Mouse (Mus musculus) fat pad, adult 2 months (tissue): ENCODE data around the gene Ide.
"Not testable (repeated sequence)": the region's sequence is repeated elsewhere in the genome, so short reads cannot be mapped to it uniquely, and the experiment has no call there.

Experiments used
- DNase-seq: peaks from one replicate; pipeline ENCODE4 v3.0.0-alpha.2; 2011; ENCODE audit warnings: low read depth, low spot score; ENCODE audit errors: extremely low read depth

The Ide gene

DNA sequence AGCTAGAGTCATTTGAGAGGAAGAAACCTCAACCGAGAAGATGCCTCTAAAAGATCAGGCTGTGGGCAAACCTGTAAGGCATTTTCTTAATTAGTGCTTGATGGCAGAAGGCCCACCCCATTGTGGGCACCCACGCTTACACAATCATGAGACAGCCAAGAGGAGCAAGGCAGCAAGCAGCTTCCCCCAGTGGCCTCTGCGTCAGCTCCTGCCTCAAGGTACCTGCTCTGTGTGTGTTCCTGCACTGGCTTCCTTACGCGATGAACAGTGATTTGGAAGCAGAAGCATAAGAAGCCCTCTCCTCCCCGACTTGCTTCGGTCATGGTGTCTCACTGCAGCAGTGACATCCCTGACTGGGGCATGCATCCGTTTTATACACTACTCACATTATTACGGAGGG lies 62.1 kb downstream of the Ide start:
- DNase-seq = no peak

DNA sequence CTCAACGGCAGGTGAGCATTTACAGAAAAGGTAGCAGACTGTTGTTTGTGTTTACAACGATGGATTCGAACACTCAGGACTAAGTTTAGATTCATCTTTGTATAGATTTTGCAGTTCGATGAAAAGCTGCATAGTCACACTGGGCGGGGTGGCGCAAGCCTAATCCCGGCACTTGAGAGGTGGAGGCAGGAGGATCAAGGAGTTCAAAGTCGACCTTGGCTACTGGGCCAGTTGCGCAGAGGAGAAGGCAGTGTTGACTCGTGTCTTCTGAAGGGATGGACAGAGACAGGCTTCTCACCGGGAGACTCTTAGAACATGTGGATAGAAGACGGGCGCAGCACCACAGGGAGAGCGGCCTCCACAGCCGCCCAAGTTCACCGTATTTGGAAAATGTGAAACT lies 68.5 kb downstream of the Ide start:
- DNase-seq = no peak

- no peak for DNase-seq
Measured at GRCm38 (mm10) chr19:37265333-37266103, 72.1 kb downstream of the Ide start.

DNA sequence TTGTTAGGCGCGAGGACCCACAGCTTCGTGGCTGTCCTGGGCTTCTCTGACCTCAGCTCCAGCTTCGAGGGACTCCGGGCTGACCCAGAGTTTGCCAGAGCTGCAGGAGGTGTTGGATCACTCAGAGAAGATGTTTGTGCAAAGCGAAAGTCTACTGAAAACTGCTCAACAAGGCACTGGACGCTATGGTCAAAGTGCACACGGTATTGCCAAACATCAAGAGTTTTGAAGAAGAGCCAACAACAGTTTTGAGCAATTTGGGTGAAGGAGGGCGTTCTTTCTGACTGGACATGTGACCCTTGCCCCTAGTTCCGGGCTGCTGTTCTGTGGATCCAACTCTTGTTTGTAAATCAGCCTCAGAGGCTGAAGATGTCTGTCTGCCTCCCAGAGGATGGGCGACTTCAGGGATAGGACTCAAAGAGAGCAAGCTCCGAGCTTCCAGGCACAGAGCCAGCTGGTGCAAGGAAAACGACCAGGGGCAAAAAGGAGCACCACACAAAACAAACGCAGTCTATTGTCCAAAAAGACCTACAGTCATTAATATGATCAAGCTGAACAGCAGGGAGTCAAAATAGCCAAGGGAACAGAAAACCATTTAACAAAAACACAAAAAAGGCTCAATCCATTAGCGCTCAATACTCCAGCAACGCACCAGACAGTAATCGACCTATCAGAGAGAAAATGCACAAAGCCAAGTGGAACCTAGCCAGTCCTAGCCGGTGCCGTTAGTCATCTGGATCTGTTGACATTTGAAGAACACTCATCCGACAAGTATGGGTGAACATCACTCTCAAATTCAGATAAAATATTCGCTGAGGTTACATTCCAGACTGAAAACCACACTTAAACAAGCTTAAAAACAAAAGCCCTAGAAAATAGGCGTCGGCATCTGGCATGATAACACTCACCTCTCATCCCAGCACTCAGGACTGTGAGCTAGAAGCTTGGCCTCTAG lies 73.4 kb downstream of the Ide start:
- DNase-seq = no peak

DNA sequence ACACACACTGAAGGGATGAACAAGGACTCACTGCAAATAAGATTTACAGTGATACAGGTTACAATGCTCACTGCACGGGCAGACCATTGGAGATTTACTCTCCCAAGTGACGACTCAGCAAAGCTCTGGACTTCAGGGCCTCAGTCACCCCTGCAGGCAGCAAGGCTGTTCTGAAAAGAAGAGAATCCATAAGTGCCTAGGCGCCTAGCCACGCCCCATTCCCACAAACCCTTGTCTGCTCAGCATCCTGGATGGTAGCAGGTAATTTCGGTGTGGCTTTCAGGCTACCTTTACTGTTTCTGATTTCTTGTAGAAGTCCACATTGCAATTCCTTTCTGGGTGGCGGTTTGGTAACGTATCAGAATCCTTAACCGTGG lies 74.1 kb downstream of the Ide start:
- DNase-seq = no peak

- no peak for DNase-seq
Measured at GRCm38 (mm10) chr19:37262389-37262788, 75.3 kb downstream of the Ide start.

GRCm38 (mm10) chr19:37255321-37255720 lies 82.3 kb downstream of the Ide start:
- DNase-seq = no peak

DNA sequence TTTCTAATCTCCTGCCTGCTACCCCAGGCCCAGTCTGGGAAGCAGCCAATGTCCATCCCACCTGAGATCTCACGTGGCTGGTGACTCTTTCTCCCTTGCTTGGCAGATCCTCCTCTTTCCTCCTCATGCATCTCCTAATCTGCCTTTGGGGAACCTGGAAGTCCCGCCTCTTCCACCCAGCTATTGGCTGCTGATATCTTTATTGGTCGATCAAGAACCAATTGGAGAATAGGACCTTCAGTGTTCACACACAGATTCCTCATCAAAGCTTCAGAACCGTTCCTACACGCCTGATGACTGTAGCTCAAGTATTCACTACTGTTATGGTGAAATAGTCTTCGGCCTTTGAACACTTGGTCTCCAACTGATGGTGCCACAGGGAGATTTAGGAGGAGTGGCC lies 85.5 kb downstream of the Ide start:
- no peak for DNase-seq

GRCm38 (mm10) chr19:37248199-37248598 lies 89.5 kb downstream of the Ide start:
- no peak for DNase-seq

GRCm38 (mm10) chr19:37246859-37247258 lies 90.8 kb downstream of the Ide start:
- no peak for DNase-seq

DNA sequence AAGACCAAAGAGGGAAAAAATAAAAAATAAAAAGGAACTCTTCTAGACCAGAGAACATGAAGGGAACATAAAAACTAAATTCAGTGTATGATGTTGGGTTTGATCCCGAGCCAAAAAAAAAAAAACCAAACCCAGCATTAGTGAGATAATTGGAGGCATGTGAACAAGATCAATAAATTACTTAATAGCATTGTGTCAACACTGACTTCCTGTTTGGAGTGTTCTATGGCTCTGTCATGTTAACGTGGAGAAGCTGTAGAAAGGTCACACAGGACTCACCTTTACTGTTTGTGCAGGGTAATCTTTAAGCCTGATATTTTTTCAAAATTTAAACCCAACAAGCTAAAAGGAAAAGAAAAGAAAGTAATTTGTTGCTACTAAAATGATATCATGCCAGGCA lies 94.9 kb downstream of the Ide start:
- no peak for DNase-seq

- DNase-seq = no peak
Measured at GRCm38 (mm10) chr19:37241201-37241600, 96.5 kb downstream of the Ide start.

DNA sequence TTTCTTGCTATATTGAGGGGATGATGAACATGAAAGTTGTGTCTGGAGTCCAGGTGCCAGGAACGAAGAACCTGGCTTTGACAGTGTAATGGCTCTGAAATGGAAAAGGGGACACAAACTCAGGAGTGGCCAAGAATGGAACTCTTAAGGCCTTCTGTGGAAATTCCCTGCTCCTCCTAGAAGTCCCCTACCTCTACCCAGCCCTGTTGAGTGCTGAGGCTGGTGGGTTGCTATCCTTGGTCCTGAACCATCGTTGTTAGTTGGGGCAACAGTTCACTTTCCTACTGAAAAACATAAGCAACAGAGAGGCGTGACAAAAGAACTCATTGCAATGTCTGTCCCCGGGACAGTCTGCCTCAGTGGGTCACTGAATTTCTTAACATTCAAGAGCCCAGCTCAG lies 98.6 kb downstream of the Ide start:
- no peak for DNase-seq

- DNase-seq = no peak
Measured at GRCm38 (mm10) chr19:37238651-37239050, 99.0 kb downstream of the Ide start.

DNA sequence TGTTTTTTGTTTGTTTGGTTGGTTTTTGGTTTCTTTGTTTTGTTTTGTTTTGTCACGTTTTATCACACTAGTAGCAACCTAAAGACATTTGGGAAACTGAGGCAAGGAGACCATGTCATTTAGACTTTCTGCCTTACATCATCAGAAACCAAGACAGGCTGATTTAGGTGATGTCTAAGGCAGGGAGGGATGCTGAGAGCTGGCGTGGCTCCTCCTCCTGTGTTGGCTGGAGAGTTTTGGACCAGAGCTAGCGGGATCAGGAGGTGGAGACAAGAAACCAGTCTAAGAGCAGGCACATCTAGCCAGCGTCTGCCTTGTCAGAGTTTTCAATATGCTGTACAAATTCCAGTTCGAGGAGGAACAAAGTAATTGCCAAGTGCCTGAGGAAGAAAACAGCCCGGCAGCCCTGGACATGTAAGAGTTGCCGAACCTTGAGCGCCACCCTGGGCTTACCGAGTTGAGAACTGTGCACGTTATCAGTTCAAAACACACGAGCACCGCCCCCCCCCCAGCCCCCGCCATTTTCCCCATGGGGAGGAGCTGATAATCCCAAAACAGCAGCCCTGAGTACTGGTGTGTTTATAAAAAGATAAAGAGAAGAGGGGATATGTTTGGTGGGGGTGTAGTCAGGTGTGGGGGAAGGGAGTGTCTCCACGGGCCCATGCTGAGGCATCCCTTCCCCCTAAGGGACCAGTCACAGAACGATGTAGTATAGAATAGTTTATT lies 99.8 kb downstream of the Ide start:
- DNase-seq = no peak

DNA sequence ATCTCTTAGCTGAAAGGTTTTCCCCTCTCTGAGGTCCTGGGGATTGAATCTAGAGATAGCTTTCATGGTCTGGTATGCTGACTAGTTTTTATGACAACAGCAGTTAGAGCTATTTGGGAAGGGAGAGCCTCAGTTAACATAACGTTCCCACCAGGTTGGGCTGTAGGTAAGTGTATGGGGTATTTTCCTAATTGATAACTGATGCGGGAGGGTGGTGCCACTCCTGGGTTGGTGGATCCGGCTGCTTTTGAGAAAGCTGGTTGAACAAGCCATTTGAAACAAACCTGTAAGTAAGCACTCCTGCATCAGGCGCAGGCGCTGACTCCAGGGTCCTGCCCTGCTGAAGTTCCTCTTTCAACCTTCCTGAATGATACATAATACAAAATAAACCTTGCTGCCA lies 100.3 kb downstream of the Ide start:
- no peak for DNase-seq

GRCm38 (mm10) chr19:37235818-37236217 lies 101.8 kb downstream of the Ide start:
- no peak for DNase-seq

DNA sequence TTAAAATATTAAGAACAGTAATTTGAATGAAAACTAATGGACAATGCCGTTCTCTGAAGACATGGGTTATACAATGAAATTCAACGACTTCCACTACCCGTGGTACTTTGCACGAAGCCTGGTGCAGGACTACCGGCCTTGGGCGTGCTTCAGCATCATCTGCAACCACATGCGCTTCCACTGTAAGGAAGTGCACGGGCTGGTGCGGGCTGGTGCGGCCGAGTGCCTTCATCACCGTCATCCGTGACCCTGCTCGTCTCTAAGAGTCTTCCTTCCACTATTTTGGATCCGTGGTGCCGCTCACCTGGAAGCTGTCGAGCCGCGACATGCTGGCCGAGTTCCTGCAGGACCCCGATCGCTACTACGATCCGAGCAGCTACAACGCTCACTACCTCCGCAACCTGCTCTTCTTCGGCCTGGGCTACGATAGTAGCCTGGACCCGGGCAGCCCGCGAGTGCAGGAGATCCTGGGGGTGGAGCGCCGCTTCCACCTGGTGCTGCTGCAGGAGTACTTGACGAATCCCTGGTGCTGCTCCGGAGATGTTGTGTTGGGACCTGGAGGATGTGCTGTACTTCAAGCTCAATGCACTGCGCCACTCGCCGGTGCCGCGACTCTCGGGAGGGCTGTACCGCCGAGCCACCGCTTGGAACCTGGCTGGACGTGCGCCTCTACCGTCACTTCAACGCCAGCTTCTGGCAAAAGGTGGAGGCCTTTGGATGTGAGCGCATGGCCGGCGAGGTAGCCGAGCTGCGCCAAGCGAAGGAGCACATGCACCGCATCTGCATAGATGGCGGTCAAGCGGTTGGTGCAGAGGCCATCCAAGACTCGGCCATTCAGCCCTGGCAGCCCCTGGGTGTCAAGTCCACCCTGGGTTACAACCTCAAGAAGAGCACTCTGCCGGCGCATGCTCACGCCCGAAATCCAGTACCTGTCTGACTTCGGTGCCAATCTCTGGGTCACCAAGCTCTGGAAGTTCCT lies 103.8 kb downstream of the Ide start:
- no peak for DNase-seq

DNA sequence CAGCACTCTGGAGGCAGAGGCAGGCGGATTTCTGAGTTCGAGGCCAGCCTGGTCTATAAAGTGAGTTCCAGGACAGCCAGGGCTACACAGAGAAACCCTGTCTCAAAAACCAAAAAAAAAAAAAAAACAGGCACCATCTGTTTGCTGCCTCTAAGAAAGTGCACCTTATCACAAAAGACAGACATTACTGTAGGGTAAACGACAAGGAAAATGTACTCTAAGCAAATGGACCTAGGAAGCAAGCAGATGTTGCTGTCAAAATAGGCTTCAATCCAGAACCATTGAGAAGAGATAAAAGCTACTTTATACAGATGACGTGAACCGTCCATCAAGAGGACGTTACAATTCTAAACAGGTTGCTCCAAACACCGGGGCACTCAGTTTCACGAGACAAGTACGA lies 105.1 kb downstream of the Ide start:
- DNase-seq = not testable (repeated sequence)

DNA sequence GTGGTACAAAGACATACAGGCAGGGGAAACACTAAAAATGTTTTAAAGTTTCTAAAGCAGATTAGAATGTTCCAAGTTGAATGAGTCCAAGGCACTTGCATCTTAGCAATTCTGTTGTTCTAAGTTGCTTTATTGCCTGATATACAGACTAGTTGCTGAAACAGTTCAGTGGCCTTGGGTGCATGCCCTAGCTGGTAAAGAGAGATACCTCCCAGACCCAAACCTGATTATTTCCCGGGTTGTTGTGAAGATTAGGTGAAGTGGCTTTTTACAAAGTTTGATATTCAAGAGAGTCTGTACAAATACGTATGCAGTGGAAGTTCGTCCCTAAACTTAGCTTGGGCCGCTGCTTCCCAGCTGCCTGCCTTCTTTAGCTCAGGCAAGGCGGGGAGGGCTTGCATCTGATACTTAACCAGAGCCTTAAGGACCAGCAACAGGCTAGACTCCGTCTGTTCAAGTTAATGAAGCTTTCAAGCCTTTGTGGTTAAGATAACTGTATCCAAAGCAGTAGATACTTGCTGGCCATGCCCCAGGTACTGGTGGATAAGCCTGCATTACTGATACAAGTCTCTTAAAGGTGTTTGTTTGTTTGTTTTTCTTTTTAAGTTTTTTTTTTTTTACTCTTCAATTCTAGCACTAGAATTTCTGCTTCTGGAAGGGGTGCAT lies 112.3 kb downstream of the Ide start:
- no peak for DNase-seq
